Mouse (Mus musculus): ENCODE results near the gene Ric8a.

GRCm38 (mm10) chr7:140812850-140813249 lies 43.9 kb upstream of the Ric8a start:
- TF ChIP-seq CTCF (IDR thresholded peaks at IDR 0.05; ENCODE audit: extremely low read depth, insufficient read depth, low read length), result no peak
- TF ChIP-seq POLR2A (IDR thresholded peaks at IDR 0.05; ENCODE audit: extremely low read depth, insufficient read depth, low read length), result no peak
